9 mouse cellular contexts compared by ENCODE assay signal in the genomic region with DNA sequence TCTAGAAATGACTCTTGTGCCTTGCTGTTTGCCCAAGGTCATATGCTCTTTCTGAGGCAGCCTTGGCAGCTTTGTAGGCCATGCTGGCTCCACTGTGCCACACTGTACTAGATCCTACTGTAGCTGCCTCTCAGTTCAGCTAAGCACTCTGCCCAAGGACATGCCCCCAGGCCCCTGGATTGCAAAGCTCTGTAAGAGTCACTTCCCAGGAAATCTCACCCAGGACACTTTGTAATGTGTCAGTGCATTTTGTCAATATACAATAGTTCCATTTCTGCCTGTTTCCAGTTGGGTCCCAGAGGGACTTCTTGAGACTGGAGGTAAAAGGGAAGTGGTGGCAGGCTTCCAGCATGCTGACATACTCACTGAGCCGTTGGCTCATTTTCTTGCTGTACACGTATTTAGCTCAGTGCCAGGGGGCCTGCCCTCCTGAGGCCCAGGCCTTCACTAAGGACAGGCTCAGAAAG.
DNase-seq lines count a peak whose midpoint lies in the region; ATAC-seq and TF ChIP-seq lines count a peak whose summit lies in the region.
"Had no signal": no experiment of that assay in that cellular context is flagged by ENCODE, and none has a peak within 500 bp of the region (broad histone marks: within the 10 kb centered on the region; RNA-seq: fewer than 3 reads in every experiment).

No protein-coding gene starts in this region.

- 27% methylated on average over 2 of the region's 2 CpGs for WGBS in kidney, adult 2 months
- WGBS in kidney, embryonic 16.5 days, result 43% methylated on average over 2 of the region's 2 CpGs
- WGBS in hindbrain, postnatal 0 days, result 14% methylated on average over 2 of the region's 2 CpGs

- H3K9ac ChIP-seq in kidney, embryonic 16.5 days (replicated peaks; ENCODE audit: low read length), result no peak overlapping the region
- no peak overlapping the region for H3K9ac ChIP-seq in hindbrain, postnatal 0 days (replicated peaks; ENCODE audit: low read length)
- H3K9ac ChIP-seq: embryonic facial prominence, embryonic 15.5 days; stomach, embryonic 15.5 days had no signal

- H3K4me1 ChIP-seq in kidney, adult 2 months (ENCODE audit: control insufficient read depth, insufficient read depth, low read length), result no peaks in the 10 kb centered on the region
- H3K4me1 ChIP-seq in kidney, embryonic 16.5 days (ENCODE audit: insufficient read depth, low read length), result peaks cover 5% of the 10 kb centered on the region; the same call in 1 of the 2 replicates
- peaks cover 9% of the 10 kb centered on the region for H3K4me1 ChIP-seq in hindbrain, postnatal 0 days (ENCODE audit: insufficient read depth, low read length)
- H3K4me1 ChIP-seq: stomach, embryonic 15.5 days had no signal

- H3K27ac ChIP-seq in kidney, adult 2 months (ENCODE audit: insufficient read depth, low read depth, low read length), result no peak overlapping the region
- no peak overlapping the region for H3K27ac ChIP-seq in kidney, embryonic 16.5 days (ENCODE audit: low read length)
- peak overlapping the region; percentile 58; the same call in 1 of the 2 replicates for H3K27ac ChIP-seq in hindbrain, postnatal 0 days
- H3K27ac ChIP-seq: embryonic facial prominence, embryonic 15.5 days; stomach, embryonic 15.5 days had no signal

- H3K27me3 ChIP-seq in kidney, adult 2 months (replicated peaks; ENCODE audit: control insufficient read depth, insufficient read depth, low read length), result no peaks in the 10 kb centered on the region
- no peaks in the 10 kb centered on the region for H3K27me3 ChIP-seq in kidney, embryonic 16.5 days (ENCODE audit: insufficient read depth, low read length)
- no peaks in the 10 kb centered on the region for H3K27me3 ChIP-seq in hindbrain, postnatal 0 days (ENCODE audit: insufficient read depth, low read length)
- H3K27me3 ChIP-seq: embryonic facial prominence, embryonic 15.5 days; stomach, embryonic 15.5 days had no signal

- no peak overlapping the region for H3K4me2 ChIP-seq in kidney, embryonic 16.5 days (replicated peaks; ENCODE audit: low read depth, low read length)
- no peak overlapping the region for H3K4me2 ChIP-seq in hindbrain, postnatal 0 days (ENCODE audit: low read depth, low read length)
- H3K4me2 ChIP-seq: embryonic facial prominence, embryonic 15.5 days; stomach, embryonic 15.5 days had no signal

- ATAC-seq in kidney, embryonic 16.5 days (ENCODE audit: low FRiP score, low TSS enrichment), result no peak
- ATAC-seq in hindbrain, postnatal 0 days, result peak; percentile 80; the same call in 1 of the 2 replicates
- no peak for ATAC-seq in frontal cortex, adult (ENCODE audit: low TSS enrichment)

- TF ChIP-seq CTCF in kidney, adult 2 months (conservative IDR thresholded peaks at IDR 0.05; ENCODE audit: insufficient read depth, insufficient read length, low read depth, low read length), result no peak
- TF ChIP-seq CTCF in brain, embryonic 14.5 days (IDR thresholded peaks at IDR 0.05; ENCODE audit: borderline replicate concordance, extremely low read depth, insufficient read depth, insufficient read length), result no peak
- TF ChIP-seq CTCF in hindbrain, postnatal 0 days (IDR thresholded peaks at IDR 0.05; ENCODE audit: low read depth), result no peak

- TF ChIP-seq POLR2A in kidney, adult 2 months (IDR thresholded peaks at IDR 0.05; ENCODE audit: low read depth, low read length), result no peak
- no peak for TF ChIP-seq POLR2A in brain, embryonic 14.5 days (IDR thresholded peaks at IDR 0.05; ENCODE audit: borderline replicate concordance, extremely low read depth, insufficient read depth, insufficient read length, poor library complexity, severe bottlenecking)

- H3K36me3 ChIP-seq in kidney, adult 2 months (ENCODE audit: control insufficient read depth, insufficient read depth, low read length), result no peaks in the 10 kb centered on the region
- no peaks in the 10 kb centered on the region for H3K36me3 ChIP-seq in kidney, embryonic 16.5 days (ENCODE audit: insufficient read depth, low read length)
- H3K36me3 ChIP-seq in hindbrain, postnatal 0 days (ENCODE audit: insufficient read depth, low read length), result no peaks in the 10 kb centered on the region
- H3K36me3 ChIP-seq: embryonic facial prominence, embryonic 15.5 days; stomach, embryonic 15.5 days had no signal

- no peaks in the 10 kb centered on the region for H3K9me3 ChIP-seq in kidney, embryonic 16.5 days (ENCODE audit: low read length)
- H3K9me3 ChIP-seq in hindbrain, postnatal 0 days (ENCODE audit: low read length), result no peaks in the 10 kb centered on the region
- H3K9me3 ChIP-seq: embryonic facial prominence, embryonic 15.5 days; stomach, embryonic 15.5 days had no signal

- H3K4me3 ChIP-seq in kidney, adult 2 months (ENCODE audit: insufficient read depth, low read depth, low read length), result no peak overlapping the region
- no peak overlapping the region for H3K4me3 ChIP-seq in kidney, embryonic 16.5 days (ENCODE audit: low read length)
- no peak overlapping the region for H3K4me3 ChIP-seq in hindbrain, postnatal 0 days (ENCODE audit: low read length)
- H3K4me3 ChIP-seq: embryonic facial prominence, embryonic 15.5 days; stomach, embryonic 15.5 days had no signal

- DNase-seq in kidney, adult 2 months, result peak; percentile 57
- peak; percentile 94 for DNase-seq in adipocyte (ENCODE audit: low spot score)
- peak; percentile 89 for DNase-seq in brain, embryonic 14.5 days (ENCODE audit: low read depth)
- DNase-seq in hindbrain, postnatal 0 days (ENCODE audit: low spot score), result peak; percentile 83
- no peak for DNase-seq in thymus, postnatal 4 days
